Mouse (Mus musculus): Measurements from ENCODE around the gene Itpk1.

GRCm38 (mm10) chr12:102705906-102706640, 1.3 kb upstream of the Itpk1 start:
- TF ChIP-seq EP300 (IDR thresholded peaks at IDR 0.05), result no peak
- no peak for TF ChIP-seq CTCF (IDR thresholded peaks at IDR 0.05)
